Mouse (Mus musculus): ENCODE measurements around the gene Yif1b.

DNA sequence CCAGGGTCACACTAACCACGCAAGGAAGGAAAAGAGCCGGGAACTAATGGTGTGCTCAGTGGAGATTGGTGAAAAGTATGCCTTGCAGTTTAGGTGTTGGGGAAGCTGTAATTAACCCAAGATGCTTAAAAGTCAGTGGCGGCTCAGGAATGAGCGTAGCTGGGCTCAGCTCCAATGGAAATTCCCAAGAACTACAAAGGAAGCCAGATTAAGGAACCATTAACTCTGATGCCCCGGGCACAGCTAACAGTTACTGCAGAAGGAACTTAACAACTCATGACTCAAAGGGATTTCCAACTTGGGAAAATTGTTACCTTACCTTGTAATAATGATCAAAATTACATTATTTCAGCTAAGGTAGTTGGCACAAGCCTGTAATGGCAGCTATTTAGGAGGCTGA is 38.6 kb downstream of the Yif1b start:
- TF ChIP-seq CTCF (IDR thresholded peaks at IDR 0.05; ENCODE audit: extremely low read depth, insufficient read length, insufficient replicate concordance, low read depth, low read length) (no peak), POLR2A (IDR thresholded peaks at IDR 0.05; ENCODE audit: low read depth, low read length) (no peak)

All from small intestine, adult 2 months (tissue).